Mouse (Mus musculus): ENCODE measurements at regions not wholly inside any gene's neighbourhood (a gene's known extent, or its start where the extent isn't known, plus 50 kb on each side); places are given as distances from the start of the nearest gene placed in this dataset.

DNA sequence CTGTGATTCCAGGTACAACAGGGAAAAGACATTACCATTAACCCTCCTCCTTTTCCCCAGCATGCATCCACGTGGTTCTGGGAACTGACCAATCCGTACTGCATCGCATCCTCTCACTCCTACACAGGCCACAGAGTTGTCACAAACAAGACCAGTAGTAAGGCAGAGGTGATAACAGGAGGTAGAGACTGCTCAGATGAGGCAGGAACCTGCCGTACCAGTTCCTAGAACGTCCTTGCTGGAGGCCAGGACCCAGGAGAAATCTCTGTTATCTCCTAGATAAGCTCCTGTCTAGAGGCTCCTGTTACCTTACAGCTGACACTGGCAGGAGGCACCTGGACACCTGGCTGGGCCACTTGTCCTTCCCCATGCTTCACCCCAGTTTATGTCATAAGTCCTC lies 121.4 kb upstream of the Neo1 start:
- TF ChIP-seq CTCF (IDR thresholded peaks at IDR 0.05), result no peak
- no peak for TF ChIP-seq EP300 (IDR thresholded peaks at IDR 0.05)
